Mouse (Mus musculus) erythroid progenitor cell, adult 5-6 weeks (primary cell): ENCODE data around the gene Fut9. TPM values are rescaled to one million over a fixed set of nuclear protein-coding genes. Genes with fewer than 3 reads are reported as not detected.

ENCODE experiments used
- ATAC-seq: replicated peaks from 2 replicates; pipeline ENCODE4 v1.8.0; 2016; ENCODE audit warnings: moderate number of reproducible peaks, mild to moderate bottlenecking, moderate TSS enrichment, inconsistent platforms; ENCODE audit not compliant: poor library complexity, low FRiP score, severe bottlenecking
- total RNA-seq, 2 experiments: library from RNA; stranded (forward) in 1 of 2; stranded (reverse) in 1 of 2; fragments of 150-400 nt in 1 of 2; fragments of 186-747, 209-891 nt in 1 of 2; gene quantifications; 2 replicates each; pipeline versions ENCODE4 v1.2.3 to v1.2.4; 2015 to 2017; ENCODE audit warnings: low replicate concordance in 2 of 2

The Fut9 gene
- total RNA-seq, 2 experiments from 2014 or later, result not detected

- no peak for ATAC-seq
These were observed 148.1 kb downstream of the Fut9 start for GRCm38 (mm10) chr4:25651902-25652301.

- ATAC-seq, result no peak
These were observed 151.9 kb downstream of the Fut9 start for GRCm38 (mm10) chr4:25648107-25648506.

GRCm38 (mm10) chr4:25647593-25647992, 152.5 kb downstream of the Fut9 start:
- no peak for ATAC-seq

DNA sequence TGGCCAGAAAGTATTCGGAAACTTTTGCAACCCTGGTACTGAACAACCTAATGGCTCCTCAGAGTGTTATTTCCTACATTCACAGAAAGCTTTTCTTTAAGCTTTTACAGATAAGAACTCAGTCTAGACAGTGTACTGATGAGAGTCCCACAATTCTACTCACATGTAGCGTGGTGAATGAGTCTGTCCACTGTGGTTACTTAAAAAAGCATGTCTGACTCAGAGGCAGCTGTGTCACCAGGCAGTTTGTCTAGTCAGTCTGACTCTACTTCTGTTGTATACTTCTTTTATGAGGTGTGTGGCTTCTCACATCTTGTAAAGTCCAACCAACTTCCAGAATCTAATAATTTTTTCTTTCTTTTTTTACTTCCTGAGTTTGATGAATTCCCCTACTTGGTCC, 154.5 kb downstream of the Fut9 start:
- no peak for ATAC-seq

GRCm38 (mm10) chr4:25641993-25642392, 158.1 kb downstream of the Fut9 start:
- no peak for ATAC-seq

DNA sequence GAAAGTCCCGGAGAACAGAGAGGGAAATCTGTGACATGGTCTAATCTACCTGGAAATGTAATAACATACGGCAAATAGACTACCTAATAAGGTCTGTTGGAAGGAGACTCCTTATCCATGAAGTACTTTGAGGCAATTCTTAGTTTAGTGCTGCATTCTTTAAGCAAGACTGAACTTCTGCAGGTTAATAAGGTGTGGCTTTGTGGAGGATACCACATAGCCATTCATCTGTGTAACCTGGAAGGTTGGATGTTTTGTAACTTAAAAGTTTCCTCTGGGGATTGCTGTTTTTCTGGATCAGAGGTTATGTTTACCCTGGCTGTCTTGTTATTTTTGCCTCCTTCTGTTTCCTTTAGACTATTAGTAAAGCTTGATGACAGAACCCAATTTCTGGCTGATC, 166.8 kb downstream of the Fut9 start:
- ATAC-seq, result no peak

DNA sequence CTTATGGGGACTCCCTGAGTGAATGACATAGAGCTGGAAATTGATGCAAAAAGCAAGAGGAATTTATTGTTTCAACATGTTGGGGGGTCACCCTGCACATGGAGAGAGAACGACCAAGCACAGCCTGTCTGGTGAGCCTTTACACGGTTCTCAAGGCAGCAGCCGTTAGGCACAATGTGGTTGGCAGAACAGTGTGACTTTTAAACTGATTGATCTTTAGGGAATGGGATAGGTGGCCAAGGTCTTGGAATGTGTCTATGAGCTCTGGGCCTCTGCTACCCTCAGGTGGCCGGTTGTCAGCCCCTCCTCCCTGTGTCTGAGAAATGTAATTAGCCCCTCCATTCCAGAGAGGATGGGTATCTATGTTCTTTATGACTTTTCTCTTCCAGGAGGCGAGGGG, 171.9 kb downstream of the Fut9 start:
- no peak for ATAC-seq

- ATAC-seq, result no peak
These were observed 172.6 kb downstream of the Fut9 start for GRCm38 (mm10) chr4:25627467-25627866.

- ATAC-seq, result no peak
These were observed 173.0 kb downstream of the Fut9 start for GRCm38 (mm10) chr4:25627039-25627438.

DNA sequence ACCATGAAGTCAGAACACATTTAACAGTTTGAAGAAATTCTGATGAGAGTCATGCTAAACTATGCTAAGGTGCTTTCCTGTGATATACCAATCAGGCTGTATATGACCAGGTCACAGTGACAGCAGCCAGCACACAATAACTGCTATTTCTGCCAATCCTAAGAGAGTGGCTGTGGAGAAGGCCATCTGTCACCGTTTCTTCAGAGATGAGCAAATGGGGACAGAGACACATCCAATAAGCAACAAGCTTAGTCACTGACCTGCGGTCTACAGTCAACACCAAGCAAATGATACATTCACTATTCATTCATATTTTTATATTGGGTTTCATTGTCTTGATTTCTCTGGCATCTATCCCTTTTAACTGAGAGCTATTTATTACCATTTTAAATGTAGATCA, 176.9 kb downstream of the Fut9 start:
- ATAC-seq, result no peak

DNA sequence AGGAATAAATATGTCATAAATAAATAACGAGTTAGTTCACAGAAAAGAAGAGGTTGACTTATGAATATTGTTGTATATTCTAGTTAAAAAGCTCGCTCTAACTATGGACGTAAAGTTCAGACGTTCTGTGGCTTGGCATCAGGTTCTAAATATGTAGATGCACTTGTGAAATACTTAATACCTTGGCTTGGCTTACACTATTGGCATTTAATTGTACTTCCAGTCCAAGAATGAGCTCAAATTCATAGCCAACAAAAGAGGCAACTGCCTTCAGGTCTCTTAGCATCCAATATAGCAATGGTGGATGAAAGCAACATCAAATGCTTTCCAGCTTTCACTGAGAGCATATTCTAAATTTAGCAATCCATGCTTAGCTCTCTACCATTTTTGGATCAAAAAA, 182.7 kb downstream of the Fut9 start:
- no peak for ATAC-seq

- no peak for ATAC-seq
These were observed 186.6 kb downstream of the Fut9 start for GRCm38 (mm10) chr4:25613426-25613825.

DNA sequence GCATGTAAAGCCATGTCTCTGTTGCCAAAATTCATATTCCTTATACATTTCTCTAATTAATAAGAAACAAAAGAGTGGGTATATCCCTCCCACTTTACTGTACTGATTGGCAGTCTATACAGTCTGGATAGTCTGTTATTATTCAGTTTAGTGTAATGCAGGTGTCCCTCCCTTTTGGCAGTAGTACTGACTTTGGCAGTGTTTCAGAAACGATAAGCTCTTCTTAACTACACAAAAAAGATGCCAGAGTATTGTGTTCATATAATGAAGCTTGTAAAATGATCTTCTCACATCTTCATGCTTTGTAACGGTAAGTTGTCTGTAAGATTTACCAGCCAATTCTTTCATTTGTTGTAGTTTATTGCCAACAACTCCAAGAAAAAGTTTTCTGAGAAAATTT, 189.6 kb downstream of the Fut9 start:
- no peak for ATAC-seq

GRCm38 (mm10) chr4:25593218-25593617, 206.8 kb downstream of the Fut9 start:
- no peak for ATAC-seq
